Mouse (Mus musculus) heart, adult 2 months (tissue): ENCODE data around the gene Elk4. TPM values are rescaled to one million over a fixed set of nuclear protein-coding genes. Genes with fewer than 3 reads are reported as not detected.
A peak's percentile ranks its signal among the peaks of the same experiment; 100 is the strongest.

Experiments used
- DNase-seq, 2 experiments: peaks; one replicate each; pipeline ENCODE4 v3.0.0; 2021
- H3K27ac ChIP-seq: fragments of 200-600 bp; 2 replicates; pipeline ENCODE4 v1.8.1; 2022
- H3K27me3 ChIP-seq: fragments of 200-500 bp; 2 replicates; pipeline ENCODE4 v1.6.1; 2012; ENCODE audit warnings: mild to moderate bottlenecking, low read length, inconsistent platforms, mixed read lengths; ENCODE audit not compliant: control insufficient read depth, insufficient read depth
- H3K36me3 ChIP-seq: fragments of 200-500 bp; 2 replicates; pipeline ENCODE4 v1.6.1; 2012; ENCODE audit warnings: low read length, inconsistent platforms; ENCODE audit not compliant: control insufficient read depth, insufficient read depth
- H3K4me1 ChIP-seq: fragments of 200-500 bp; 2 replicates; pipeline ENCODE4 v1.6.1; 2011; ENCODE audit warnings: low read length; ENCODE audit not compliant: control insufficient read depth, insufficient read depth
- H3K4me3 ChIP-seq: fragments of 200-600 bp; 2 replicates; pipeline ENCODE4 v1.8.1; 2022
- H3K79me2 ChIP-seq: fragments of 200-500 bp; replicated peaks from 2 replicates; pipeline ENCODE4 v1.6.1; 2012; ENCODE audit warnings: mild to moderate bottlenecking, inconsistent platforms, low read length, moderate library complexity, mixed read lengths; ENCODE audit not compliant: control insufficient read depth, insufficient read depth
- H3K9ac ChIP-seq: fragments of 200-500 bp; 2 replicates; pipeline ENCODE4 v1.6.1; 2012; ENCODE audit warnings: low read depth, mild to moderate bottlenecking, control low read depth, inconsistent platforms, low read length, mixed read lengths
- CTCF ChIP-seq: fragments of 200-600 bp; IDR thresholded peaks from 2 replicates; pipeline ENCODE4 v1.8.1; 2022; ENCODE audit warnings: antibody characterized with exemption, mild to moderate bottlenecking, moderate library complexity
- EP300 ChIP-seq: fragments of 200-500 bp; IDR thresholded peaks from 2 replicates; pipeline ENCODE4 v1.6.1; 2011; ENCODE audit warnings: low read depth, low read length, control low read depth; ENCODE audit not compliant: insufficient read depth
- POLR2A ChIP-seq: fragments of 200-500 bp; IDR thresholded peaks from 2 replicates; pipeline ENCODE4 v1.6.1; 2011; ENCODE audit warnings: mild to moderate bottlenecking, low read depth, low read length, control low read depth; ENCODE audit not compliant: insufficient read depth
- WGBS: fragments of 180-500 bp; shearing (Covaris S2); methylation state at CpG from one replicate; pipeline ENCODE4 v1.1.7; 2018; 5-methylcytosine and 5-hydroxymethylcytosine counted together
- intact Hi-C: fragments of 180-260 bp; cut with DNase I; formaldehyde crosslinking; loops from one replicate; pipeline ENCODE4 v1.15.1; 2025
- long read RNA-seq: library from polyadenylated mRNA; stranded (forward); transcript quantifications from one replicate; pipeline ENCODE4 v2.0.0, GENCODE M21; 2021
- polyA plus RNA-seq: library from polyadenylated mRNA; depleted of rRNA; stranded (reverse); fragments of >200 nt; gene quantifications from 2 replicates; pipeline ENCODE4 v1.2.3, GENCODE M21; 2012; rRNA removed
- total RNA-seq, 2 experiments: library from RNA; stranded (reverse); gene quantifications; 2 replicates each; pipeline ENCODE4 v1.2.3; 2021

Gene Elk4
- total RNA-seq (10 to 100 TPM; 76.5 to 77.4 TPM), polyA plus RNA-seq (20.8 and 32.7 TPM in 2 replicates)
- long read RNA-seq, full-length matches to known transcripts, result 1 of 6 reads
- long read RNA-seq, partial matches to known transcripts, result 0 of 6 reads
- long read RNA-seq, other reads (novel, unspliced or antisense), result 5 of 6 reads

DNA sequence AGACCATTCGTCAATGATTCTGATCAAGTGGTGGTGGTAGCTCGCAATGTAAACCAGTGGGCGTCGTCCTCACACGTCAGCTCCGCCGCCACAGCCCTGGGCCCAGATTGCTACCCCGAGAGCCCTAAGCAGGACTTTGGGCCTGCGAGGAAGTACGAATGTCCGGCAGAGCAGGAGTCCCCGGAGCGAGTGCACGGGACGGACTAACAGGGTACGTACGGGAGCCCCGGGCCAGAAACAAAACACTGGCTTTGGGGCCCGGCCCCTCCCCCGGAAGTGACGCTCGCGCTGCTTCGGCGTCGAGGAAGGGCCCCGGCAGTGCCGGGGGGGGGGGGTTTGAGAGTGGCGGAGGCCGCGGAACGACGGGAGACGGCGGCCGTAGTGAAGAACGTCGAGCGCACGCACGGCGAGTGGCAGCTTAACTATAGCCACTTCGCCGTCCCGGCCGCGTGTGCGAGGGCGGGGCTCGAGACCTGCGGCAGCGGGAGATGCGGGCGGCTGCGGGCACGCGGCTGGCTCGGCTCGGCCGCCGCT lies at the start of gene Elk4:
Gene Elk4 (plus strand): TSS at position 326 of the 534 bp plus-strand sequence.
- peaks cover 20% of the 10 kb centered on the region for H3K4me1 ChIP-seq
- intact Hi-C loops, result loop anchor here (10.0 kb wide), 1 partner anchor 317 kb away; no protein-coding TSS in a partner anchor
- TF ChIP-seq EP300 (0 out of 2 replicates have a peak, but pooled peaks have one; percentile 67), CTCF (no peak), POLR2A (peak; percentile 96)
- H3K27ac ChIP-seq, result peak within 1 kb of the TSS; percentile 100
- H3K9ac ChIP-seq, result peak within 1 kb of the TSS; percentile 98
- H3K36me3 ChIP-seq, result peaks cover 18% of the 10 kb centered on the region
- no peaks in the 10 kb centered on the region for H3K27me3 ChIP-seq
- H3K79me2 ChIP-seq, result peaks cover 2% of the 10 kb centered on the region
- peak within 1 kb of the TSS; percentile 93 for H3K4me3 ChIP-seq
- under 1% methylated on average over 57 of the region's 61 CpGs for WGBS
- DNase-seq, result peak; percentile 95 to 96

DNA sequence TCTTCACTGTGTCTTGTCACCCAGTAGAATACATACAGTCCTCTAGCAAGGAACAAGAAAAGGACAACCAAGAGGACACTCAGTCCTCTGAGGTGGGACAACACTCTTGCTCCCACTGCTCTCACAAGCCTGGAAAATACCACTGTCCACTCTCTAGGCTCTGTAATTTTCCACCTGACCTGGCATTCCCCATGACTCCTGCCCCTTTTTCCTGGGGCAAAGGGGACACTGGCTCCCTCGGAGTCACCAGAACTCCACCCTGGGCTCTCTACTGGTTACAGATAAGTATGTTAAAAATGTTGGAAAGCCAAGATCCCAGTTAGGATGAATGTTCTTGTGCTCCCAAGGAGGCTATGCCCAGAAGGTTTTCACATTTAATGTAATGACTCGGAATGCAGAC lies 46.4 kb upstream of the Elk4 start:
- no peak overlapping the region for H3K4me3 ChIP-seq
- peaks cover 4% of the 10 kb centered on the region for H3K27me3 ChIP-seq
- H3K27ac ChIP-seq, result no peak overlapping the region
- no peak for TF ChIP-seq CTCF
- no peak for TF ChIP-seq EP300
- no peak for TF ChIP-seq POLR2A
- intact Hi-C loops, result no loop called here
- 63% methylated on average over 2 of the region's 2 CpGs for WGBS
- H3K36me3 ChIP-seq, result no peaks in the 10 kb centered on the region
- no peaks in the 10 kb centered on the region for H3K79me2 ChIP-seq
- DNase-seq, result no peak
- no peak overlapping the region for H3K9ac ChIP-seq
- peaks cover 5% of the 10 kb centered on the region for H3K4me1 ChIP-seq

DNA sequence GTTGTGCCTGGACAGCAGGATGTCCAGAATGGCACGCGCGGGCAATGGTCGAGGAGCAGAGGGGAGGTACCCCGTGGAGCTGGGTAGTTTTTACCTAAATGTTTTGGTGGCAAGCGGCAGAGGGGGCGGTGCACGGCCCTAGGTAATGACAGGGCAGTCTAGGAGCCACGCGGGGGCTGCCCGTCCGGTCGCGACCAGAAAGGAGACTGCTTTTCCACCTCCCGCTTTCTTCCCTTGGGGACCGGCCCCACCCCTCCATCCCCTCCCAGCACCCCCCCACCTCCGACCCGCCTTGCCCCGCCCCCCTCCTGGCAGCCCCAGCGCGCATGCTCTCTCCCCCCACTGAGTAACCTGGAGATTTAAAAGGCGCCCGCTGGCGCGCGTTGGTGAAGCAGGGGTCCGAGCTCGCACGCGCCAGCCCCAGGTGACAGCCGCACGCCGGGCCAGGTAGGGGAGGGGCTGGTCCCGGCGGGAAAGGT lies 44.8 kb upstream of the Elk4 start, which contains the start of gene Slc45a3:
Gene Slc45a3 (plus strand): TSS at position 362 of the 479 bp plus-strand sequence.
- WGBS, result 1% methylated on average over 31 of the region's 35 CpGs

DNA sequence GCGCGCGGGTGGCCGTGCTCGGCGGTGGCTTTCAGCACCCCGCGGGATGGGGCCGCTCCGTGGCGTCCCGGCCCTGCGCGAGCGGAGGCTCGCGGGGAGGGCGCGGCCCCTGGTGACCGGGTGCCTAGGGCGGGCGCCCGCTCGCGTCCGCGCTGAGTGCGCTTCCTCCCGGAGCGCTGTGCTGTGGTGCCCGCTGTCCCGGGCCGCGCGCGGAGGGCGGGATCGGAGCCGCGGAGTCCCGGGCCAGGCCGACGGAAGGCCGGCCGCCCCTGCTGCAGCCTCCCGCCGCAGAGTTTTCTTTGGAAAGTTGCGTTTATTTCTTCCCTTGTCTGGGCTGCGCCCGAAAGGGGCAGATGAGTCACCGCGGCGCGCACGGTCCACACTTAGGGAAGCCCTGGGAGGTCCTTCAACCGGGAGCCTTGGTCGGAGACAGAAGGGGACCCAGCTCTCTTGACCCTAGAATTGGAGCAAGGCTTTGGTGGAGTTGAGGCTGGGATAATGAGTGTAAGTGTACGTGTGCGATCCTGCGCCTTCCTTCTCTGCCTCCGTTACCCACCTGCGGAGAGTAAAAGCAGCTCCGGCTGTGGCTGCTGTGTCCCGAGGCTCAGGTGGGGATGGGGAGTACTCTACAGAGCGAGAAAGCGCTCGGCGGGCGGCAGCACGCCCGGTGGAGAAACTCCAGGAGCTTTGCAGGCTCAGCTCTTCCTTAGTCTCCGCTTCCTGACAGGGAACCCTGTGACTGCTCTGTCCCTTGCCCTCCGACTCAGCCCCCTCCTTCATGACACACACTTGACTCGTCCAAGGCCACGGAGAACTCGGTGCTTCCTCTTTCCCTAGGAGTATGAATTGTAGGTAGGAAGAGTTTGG lies 44.1 kb upstream of the Elk4 start:
- Histone ChIP-seq H3K9ac (peak overlapping the region; percentile 88), H3K27me3 (peaks cover 4% of the 10 kb centered on the region), H3K27ac (peak overlapping the region; percentile 61), H3K36me3 (no peaks in the 10 kb centered on the region), H3K79me2 (no peaks in the 10 kb centered on the region), H3K4me3 (peak overlapping the region; percentile 67), H3K4me1 (peaks cover 7% of the 10 kb centered on the region)
- no peak for TF ChIP-seq POLR2A
- TF ChIP-seq CTCF, result no peak
- no peak for TF ChIP-seq EP300
- intact Hi-C loops, result loop anchor here (2.0 kb wide), 1 partner anchor 21 kb away; no protein-coding TSS in a partner anchor
- 3% methylated on average over 75 of the region's 76 CpGs for WGBS
- peak; percentile 64 for DNase-seq

More for the DNA sequence above, 44.8 kb upstream of the Elk4 start, which contains the start of gene Slc45a3:
- DNase-seq, result peak; percentile 60 to 65
- H3K27me3 ChIP-seq, result peaks cover 4% of the 10 kb centered on the region
- H3K9ac ChIP-seq, result peak within 1 kb of the TSS; percentile 88
- H3K4me3 ChIP-seq, result peak within 1 kb of the TSS; percentile 67
- no peaks in the 10 kb centered on the region for H3K79me2 ChIP-seq
- peaks cover 7% of the 10 kb centered on the region for H3K4me1 ChIP-seq
- H3K27ac ChIP-seq, result peak within 1 kb of the TSS; percentile 61
- intact Hi-C loops, result loop anchor here (2.0 kb wide), 1 partner anchor 20 kb away; no protein-coding TSS in a partner anchor
- no peak for TF ChIP-seq CTCF
- H3K36me3 ChIP-seq, result no peaks in the 10 kb centered on the region

DNA sequence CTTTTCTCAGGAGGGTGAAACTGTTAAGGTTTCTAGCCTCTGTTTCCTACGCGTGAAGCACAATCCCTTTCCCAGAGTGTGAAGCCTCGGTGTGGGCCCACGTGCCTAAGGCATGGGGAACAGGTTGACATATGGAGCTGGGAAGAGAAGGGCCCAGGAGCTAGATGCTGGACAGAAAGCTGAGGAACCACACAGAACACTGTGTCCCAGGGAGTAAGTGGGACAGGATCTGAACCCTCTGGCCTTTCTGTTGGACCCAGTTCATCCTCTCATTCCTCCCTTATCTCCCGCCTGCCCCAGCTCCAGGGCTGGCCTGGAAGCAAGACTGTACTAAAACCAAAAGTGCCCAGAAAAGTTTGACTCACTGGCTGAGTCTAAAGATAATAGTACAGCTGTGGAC lies 43.3 kb upstream of the Elk4 start:
- no peaks in the 10 kb centered on the region for H3K36me3 ChIP-seq
- TF ChIP-seq EP300 (peak; percentile 67; the same call in 1 of the 2 replicates), CTCF (no peak)
- 39% methylated on average over 5 of the region's 5 CpGs for WGBS
- no peaks in the 10 kb centered on the region for H3K79me2 ChIP-seq
- peak; percentile 43 to 55 for DNase-seq
- peak overlapping the region; percentile 61 for H3K27ac ChIP-seq
- peak overlapping the region; percentile 67; the same call in 1 of the 2 replicates for H3K4me3 ChIP-seq
- H3K9ac ChIP-seq, result no peak overlapping the region; the same call in 1 of the 2 replicates
- peaks cover 8% of the 10 kb centered on the region for H3K4me1 ChIP-seq
- peaks cover 4% of the 10 kb centered on the region for H3K27me3 ChIP-seq
- intact Hi-C loops, result no loop called here

DNA sequence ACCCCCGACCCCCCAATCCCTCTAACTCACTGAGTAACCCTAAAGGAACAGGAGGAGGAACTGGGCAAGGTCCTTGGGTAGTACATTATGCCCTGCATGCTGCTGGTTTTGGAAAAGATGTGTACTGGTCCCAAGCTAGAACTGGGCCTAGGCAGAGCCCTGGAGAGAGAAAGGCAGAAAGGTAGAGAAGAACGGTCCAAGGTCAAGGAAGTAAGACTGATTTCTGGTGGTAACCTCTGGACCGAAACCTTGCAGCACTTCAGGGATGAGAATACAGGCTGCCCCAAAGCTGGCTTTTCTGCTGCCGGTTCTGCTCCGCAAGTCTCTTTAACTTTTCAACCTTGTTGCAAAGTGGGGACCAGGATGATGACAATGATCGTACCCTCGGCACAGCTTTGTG lies 42.8 kb upstream of the Elk4 start:
- no peak overlapping the region for H3K9ac ChIP-seq
- no peaks in the 10 kb centered on the region for H3K36me3 ChIP-seq
- H3K4me3 ChIP-seq, result no peak overlapping the region
- WGBS, result 90% methylated on average over 7 of the region's 7 CpGs
- intact Hi-C loops, result no loop called here
- TF ChIP-seq CTCF (no peak), EP300 (no peak), POLR2A (no peak)
- no peaks in the 10 kb centered on the region for H3K79me2 ChIP-seq
- H3K27ac ChIP-seq, result no peak overlapping the region
- peaks cover 4% of the 10 kb centered on the region for H3K27me3 ChIP-seq
- no peak for DNase-seq
- H3K4me1 ChIP-seq, result peaks cover 10% of the 10 kb centered on the region
